Mouse (Mus musculus) right cerebral cortex, postnatal 25 days (tissue): Measurements from ENCODE around the gene Gm10563.
"Not testable (repeated sequence)": the region's sequence is repeated elsewhere in the genome, so short reads cannot be mapped to it uniquely, and the experiment has no call there.

Experiments used
- DNase-seq: peaks from one replicate; pipeline ENCODE4 v3.0.0; 2022

Gene Gm10563

GRCm38 (mm10) chr4:155595777-155596176 lies 49.4 kb downstream of the Gm10563 start:
- no peak for DNase-seq

DNA sequence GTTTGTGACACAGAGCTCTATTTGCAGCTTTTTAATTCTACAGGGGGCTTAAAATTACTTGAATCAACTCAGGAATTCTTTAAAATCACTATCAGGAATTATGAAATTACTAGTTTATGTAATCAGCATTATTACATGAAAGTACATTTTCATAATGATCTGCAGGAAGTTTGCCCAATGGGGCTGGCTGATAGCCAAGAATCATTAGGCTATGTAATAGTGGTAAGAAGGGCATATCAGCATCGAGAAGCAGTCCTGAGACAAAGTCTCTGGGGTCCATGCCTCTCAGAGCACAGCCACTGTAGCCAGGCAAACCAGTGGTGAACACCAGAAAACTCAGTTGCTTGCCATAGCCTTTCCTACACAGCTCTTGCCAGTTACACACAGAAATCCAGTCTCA lies 51.4 kb downstream of the Gm10563 start:
- no peak for DNase-seq

DNA sequence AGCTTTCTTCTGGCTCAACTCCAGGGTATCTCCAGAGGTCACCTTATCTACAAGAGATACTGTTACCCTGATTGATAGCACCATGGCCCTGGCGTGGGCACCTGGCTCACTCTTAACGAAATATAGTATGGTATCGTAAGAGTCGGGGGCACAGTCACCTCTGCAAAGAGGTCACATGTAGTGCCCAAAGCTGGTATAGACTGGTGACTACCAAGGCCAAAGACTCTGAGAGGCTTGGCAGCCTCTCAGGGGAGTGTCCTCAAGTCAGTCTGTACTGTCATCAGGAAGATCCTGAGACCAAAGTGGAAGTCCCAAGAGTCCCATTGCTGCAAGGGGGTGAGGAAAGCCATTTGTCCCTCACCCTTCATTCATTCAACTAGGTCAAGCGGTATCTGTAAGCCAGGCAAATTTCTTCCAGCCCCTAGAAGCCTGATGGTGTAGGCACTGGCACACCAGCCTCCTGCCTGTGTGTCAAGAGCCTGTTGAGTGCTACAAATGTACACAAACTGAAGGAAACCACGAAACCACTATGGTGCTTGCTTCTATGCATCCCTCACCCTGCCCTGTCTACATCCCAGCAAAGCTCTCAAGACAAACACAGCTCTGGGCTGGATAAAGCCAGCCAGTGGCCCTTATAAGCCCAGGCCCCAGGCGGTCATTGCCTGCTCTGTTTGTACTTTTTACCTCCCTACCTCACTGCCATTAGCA lies 54.0 kb downstream of the Gm10563 start:
- no peak for DNase-seq

- no peak for DNase-seq
Observed at GRCm38 (mm10) chr4:155589356-155589755, 55.9 kb downstream of the Gm10563 start.

DNA sequence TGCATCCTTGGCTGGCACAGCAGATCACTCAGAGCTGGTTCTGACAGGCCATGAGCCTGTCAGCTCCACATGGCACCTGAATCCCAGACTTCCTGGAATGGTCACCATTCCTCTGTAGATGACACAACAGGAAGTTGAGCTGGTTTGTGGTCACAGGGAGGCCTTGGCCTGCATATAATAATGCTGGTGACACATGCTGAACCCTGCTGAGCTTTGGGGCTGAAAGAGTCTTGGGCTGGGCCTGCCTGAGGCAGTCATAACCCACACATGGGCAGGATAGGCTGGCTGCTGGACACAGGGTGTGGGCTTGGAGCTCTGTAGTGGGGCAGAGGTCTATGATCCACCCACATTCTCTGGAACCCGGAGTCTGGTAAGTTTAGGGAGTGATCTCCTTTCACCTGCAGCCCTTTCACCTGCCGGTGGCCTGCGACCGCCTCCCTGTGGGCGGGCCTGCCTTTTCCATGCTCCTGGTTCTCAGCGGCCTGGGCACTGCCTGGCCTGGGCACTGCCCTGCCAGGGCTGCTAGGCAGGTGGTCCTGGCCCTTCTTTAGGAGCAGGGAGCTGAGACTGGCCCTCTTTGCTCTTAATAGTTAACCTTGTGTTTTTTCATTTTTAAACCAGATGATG lies 62.8 kb downstream of the Gm10563 start:
- no peak for DNase-seq

- DNase-seq: peak; percentile 40
Observed at GRCm38 (mm10) chr4:155580420-155580819, 64.8 kb downstream of the Gm10563 start.

DNA sequence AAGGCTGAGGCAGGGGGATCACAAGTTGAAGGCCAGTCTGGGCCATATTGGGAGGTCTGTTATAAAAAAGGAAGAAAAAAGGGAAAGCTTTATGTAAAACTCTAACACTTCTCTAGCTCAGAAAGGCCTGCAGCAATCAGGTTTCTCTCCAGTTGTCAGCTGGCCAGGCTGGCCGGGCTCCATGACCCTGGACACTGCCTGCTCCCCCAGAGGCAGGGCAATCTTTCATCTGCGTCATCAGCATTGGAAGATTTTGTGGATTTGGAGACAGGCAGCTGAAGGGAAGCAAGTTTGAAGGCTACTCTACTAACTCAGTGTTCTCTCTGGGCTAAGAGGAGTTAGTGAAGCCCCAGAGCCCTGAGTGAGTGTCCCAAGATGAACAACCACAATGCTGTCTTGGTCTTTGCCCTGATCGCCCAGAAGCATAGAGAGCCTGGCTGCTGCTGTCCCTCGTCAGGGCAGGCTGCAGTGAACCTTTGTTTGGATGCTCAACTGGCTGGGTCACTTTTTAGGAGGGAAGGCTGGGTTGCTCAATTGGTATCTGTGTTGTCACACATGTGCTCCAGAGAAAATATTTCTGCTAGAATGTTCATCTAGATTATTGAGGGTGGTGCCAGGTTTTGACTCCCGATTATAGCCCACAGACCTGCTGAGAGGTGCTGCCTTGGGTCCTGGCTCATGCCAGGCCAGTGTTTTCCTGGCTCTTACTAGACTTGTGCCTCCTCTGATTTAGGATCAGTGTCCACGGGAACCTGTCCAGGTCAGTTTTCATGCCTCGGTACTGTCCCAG lies 66.7 kb downstream of the Gm10563 start:
- DNase-seq: no peak

DNA sequence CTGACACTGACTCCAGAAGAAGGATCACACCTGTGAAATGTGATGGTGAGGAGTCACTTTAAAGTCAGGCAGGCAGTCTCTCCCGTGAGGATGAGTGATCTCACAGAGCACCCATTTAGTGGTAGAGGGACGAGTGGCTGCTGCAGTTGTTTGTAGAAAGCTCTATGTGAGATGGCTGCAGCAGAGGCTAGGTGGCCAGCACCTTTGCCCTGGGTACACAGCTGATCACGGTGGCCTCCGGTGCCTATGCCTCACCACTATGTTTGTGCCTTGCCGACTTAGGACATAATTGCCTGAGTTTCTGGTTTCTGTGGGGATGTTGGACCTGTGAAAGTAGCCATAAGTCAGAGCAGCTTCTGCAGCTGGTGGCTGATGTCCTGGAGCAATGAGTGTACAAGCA lies 67.5 kb downstream of the Gm10563 start:
- DNase-seq: no peak

DNA sequence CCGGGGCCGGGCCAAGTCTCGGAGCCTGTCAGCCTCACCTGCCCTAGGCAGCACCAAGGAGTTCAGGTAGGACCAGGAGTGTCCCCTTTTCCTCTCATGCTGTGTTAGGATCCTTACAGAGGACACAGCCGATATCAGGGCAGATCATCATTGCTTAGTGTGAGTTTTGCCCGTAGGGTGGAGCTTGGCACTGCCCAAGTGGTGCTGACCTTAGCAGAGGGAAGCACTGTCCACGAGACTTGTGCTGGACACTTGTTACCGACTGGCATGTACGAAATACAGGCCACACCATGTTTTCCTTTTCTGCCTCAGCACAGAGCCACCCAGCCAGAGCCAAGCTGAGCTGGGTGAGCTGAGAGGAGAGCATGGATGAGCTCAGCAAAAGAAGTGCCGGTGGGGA lies 68.1 kb downstream of the Gm10563 start:
- DNase-seq: no peak

DNA sequence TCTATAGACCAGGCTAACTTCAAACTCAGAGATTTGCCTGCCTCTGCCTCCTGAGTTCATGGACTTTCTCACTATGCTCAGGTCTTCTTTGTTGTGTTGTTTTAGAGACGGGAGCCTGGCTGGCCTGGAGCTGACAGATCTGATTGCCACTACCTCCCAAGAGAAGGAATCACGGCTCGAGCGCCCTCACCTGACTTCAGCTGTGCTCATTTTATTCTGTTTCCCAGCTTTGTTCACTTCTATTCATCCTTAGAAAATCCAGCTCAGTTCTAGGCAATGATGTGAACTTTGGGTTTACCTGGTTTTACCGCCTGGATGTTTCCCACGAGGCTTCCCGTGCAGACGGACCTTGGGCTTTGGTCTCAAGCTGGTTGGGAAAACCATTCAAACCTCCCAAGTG lies 69.7 kb downstream of the Gm10563 start:
- no peak for DNase-seq

- no peak for DNase-seq
Observed at GRCm38 (mm10) chr4:155574931-155575330, 70.3 kb downstream of the Gm10563 start.

DNA sequence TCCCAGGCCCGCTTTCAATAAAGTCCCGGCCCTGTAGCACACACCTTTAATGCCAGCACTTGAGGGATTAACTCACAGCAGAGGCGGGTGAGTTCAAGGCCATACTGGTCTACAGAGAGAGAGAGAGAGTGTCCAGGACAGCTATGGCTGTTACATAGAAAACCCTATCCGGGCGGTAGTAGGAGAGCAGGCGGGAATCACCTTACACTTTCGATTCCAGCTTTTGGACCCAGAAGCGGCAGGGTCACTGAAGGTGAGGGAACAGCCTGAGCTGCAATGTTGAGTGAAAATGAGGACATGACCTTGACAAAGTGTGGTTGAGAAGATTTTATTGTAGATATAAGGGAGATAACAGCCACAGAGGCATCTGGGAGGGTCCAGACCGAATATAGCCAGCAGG lies 71.3 kb downstream of the Gm10563 start:
- DNase-seq: no peak

DNA sequence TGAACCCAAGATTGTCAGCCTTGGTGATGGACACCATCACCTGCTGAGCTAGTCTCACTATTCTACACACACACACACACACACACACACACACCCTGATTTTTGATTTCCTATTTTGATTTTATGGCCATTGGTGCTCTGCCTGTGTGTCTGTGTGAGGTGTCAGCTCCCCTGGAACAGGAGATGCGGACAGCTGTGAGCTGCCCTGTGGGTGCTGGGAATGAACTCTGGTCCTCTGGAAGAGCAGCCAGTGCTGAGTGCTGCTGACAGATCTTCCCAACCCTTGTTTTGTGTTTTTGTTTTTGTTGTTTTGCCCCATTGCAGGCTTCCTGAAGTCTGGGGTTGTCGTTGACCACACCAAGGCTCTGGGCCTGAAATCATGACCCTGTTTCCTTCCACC lies 72.1 kb downstream of the Gm10563 start:
- no peak for DNase-seq

DNA sequence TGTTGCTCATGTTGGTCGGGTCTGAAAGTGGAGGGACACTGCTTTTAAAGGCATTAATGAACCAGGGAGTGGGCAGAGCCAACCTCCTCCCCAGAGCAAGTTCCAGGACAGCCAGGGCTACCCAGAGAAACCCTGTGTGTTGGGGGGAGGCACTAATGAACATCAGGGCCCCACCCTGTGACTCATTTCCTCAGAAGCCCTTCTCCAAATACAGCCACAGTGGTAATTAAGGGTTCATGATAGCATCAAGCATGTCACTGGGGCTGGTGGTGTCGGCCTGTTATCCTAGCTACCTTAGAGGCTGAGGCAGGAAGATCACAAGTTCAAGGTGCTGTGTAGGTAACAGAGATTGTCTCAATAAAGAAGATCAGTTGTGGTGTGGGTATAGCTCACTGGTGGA lies 73.8 kb downstream of the Gm10563 start:
- no peak for DNase-seq

DNA sequence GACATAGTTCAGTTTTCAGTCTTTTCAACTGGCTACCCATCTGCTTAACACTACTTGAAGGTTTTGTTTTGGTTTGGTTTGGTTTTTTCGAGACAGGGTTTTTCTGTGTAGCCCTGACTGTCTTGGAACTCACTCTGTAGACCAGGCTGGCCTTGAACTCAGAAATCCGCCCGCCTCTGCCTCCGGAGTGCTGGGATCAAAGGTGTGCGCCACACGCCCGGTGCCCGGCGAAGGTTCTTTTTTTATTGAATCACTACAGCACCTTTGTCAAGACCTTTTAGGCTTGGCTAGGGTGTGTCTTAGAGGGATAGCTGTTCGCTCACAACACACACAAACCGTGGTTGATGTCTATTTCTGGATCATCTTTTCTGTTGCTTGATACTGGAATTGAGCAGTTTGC lies 74.9 kb downstream of the Gm10563 start:
- DNase-seq: not testable (repeated sequence)

DNA sequence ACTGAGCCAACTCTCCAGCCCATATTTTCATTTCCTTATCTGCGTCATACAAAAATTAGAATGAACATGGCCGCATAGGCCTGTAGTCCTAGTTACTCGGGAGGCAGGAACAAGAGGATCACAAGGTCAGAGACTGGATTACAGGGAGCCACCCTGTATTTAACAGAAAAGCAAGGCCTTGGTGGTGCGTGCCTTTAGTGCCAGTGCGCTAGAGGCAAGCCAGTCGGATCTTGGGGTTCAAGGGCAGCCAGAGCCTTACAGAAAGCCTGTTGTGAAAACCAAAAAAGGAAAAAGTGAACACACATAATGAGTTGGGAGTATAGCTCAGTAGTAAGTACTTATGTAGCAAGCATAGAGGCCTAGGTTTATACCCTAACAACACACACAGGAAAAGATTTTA lies 75.4 kb downstream of the Gm10563 start:
- DNase-seq: no peak

DNA sequence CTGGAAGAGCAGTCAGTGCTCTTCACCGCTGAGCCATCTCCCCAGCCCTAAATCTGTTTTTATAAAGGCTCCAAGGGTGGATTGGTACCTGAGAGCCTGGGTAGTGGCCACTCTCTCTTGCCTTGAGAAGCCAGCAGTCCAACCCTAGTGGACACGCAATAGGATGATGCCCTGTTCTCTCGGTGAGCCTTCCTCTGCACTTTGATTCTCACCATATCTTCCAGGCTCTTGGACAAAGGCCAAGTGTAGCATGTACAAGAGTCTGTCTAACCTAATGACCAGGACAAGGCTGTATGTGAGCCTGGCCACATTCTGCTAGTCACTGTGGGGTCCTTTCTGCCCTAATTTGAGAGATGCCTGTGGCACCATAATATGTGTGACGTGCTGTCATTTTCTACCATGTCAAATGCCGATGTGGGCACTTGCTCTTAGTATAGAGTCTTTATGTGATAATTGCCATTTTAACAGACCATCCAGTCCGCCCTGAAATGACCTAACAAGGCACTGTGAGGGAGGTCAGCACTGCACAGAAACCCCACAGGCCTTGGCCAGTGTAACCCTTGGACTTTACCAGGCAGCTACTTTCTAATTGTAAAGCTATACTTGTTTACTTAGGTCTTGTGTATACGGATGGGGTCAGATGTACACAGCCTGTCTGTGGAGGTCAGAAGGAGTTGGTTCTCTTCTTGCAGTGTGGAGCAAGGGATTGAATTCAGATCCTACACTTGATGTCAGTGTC lies 76.4 kb downstream of the Gm10563 start:
- no peak for DNase-seq

GRCm38 (mm10) chr4:155568170-155568569 lies 77.0 kb downstream of the Gm10563 start:
- DNase-seq: no peak

- no peak for DNase-seq
Observed at GRCm38 (mm10) chr4:155566555-155566954, 78.7 kb downstream of the Gm10563 start.
